Mouse (Mus musculus) telencephalon, adult 2 months (tissue): ENCODE data around the gene Atpaf2.
"Not testable (repeated sequence)": the region's sequence is repeated elsewhere in the genome, so short reads cannot be mapped to it uniquely, and the experiment has no call there.

Experiments used
- DNase-seq: peaks from one replicate; pipeline ENCODE4 v3.0.0-alpha.2; 2011; ENCODE audit warnings: low read depth, low spot score

Atpaf2 gene

DNA sequence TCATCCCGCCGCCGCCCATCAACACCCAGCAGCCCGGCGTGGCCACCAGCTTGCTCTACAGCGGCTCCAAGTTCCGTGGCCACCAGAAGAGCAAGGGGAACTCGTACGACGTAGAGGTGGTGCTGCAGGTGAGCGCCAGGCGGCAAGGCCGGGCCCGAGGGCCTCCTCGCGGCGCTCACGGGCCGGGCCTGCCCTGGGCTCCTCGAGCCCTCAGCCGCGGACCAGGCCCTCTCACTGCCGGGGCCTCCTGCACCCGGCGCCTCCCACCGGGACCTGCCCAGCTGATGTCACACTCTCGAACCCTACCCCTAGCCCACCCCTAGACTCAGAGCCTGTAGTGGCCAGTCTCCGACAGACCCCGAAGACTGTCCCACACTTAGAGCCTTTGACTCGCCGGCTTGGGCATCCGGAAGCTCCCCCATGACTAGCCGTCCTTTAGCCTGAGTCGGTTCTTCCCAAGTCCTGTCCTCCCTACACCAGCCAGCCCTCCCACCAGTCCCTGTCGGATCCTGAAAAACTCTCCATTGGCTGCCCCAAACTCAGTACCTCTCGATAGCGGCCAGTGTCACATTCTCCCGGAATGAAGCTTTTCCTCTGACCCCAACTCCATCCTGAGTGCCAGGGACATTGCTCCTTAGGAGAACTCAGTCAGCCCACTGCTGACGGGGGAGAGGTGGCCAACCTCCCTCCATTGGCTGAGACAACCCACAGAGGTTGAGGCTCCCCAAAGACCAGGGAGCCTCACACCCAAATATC lies at the start of gene Atpaf2:
TSS of gene Atpaf2 (minus strand) at position 741 of the 756 bp plus-strand sequence.
- DNase-seq = no peak

GRCm38 (mm10) chr11:60465943-60466380 lies 47.7 kb upstream of the Atpaf2 start:
- DNase-seq = no peak

- no peak for DNase-seq
These were observed 39.7 kb upstream of the Atpaf2 start for GRCm38 (mm10) chr11:60457973-60458372.

- no peak for DNase-seq
These were observed 36.5 kb upstream of the Atpaf2 start for GRCm38 (mm10) chr11:60454745-60455087.

GRCm38 (mm10) chr11:60454080-60454744 lies 36.0 kb upstream of the Atpaf2 start, which contains the start of gene Drg2:
TSS of gene Drg2 (plus strand) at chr11:60454591.
- DNase-seq = peak; percentile 90

DNA sequence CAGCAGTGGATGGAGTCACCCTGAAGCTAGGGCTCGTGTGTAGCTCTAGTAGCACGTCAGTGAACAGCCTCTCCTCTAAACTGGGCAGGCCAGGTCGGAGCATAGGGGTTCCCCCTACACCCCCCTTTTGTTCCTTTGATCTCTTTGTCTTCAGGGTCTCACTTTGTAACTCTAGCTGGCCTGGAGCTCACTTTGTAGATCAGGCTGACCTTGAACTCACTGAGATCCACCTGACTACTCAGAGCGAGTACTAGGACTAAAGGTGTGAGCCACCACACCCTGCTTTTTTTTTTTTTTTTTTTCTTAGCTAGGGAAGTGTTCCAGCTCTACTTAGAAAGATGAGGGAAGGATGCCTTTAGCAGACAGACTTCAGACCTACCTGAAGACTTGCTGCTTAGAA lies 25.8 kb upstream of the Atpaf2 start:
- no peak for DNase-seq

DNA sequence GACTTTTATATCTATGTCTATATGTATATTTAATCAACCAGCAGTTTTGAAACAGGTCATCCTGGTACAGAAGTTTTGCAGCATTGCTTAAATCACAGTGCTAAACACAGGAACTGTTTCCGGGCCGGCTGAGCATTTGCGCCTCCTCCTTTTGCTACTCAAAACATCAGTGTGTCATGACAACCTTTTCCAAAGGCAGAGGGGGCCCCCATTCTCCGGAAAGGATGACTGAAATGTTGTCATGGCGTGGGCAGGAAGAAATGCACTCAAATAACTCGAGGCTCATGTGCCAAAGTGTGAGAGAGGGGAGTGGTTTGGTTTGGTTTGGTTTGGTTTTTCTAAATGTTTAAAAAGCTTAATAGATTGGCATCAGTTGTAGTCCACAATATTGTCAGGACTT lies 24.6 kb upstream of the Atpaf2 start:
- no peak for DNase-seq

DNA sequence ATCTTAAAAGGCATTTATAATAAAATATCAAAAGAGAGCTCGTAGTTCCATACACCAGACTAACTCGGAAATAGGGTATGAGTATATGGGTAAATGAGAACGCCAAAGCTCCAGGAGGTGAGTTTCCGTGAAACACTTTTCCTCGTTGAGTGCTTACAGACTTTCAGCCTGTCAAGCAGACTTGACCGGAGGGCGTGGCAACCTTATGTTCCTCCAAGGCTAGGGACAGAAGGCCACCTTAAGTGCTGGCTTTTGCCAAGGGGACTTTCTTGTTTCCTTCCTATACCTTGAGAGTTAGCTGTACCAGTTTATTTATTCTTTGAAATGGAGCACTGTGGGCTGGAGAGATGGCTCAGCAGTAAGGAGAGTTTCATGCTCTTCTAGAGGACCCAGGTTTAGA lies 21.9 kb upstream of the Atpaf2 start:
- no peak for DNase-seq

- not testable (repeated sequence) for DNase-seq
These were observed 21.4 kb upstream of the Atpaf2 start for GRCm38 (mm10) chr11:60439621-60440020.

DNA sequence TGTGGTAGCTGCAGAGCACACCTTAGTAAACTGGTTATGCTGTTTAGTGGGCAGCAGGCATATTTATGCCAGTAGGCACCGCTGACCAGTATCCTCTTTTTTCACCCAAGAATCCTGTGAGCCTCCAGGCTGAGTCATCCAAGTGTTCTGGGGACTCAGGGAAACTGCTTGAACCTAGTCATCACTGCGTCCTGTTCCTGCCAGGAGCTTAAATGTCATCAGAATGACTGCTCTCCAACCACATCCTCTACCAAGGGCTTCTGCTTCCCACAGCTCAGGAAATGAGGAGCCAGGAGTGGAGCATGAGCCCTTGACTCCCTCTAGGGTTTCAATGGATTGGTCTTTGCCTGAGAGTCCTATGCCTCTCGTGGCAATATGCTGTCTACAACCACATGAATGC lies 18.4 kb upstream of the Atpaf2 start:
- DNase-seq = no peak

DNA sequence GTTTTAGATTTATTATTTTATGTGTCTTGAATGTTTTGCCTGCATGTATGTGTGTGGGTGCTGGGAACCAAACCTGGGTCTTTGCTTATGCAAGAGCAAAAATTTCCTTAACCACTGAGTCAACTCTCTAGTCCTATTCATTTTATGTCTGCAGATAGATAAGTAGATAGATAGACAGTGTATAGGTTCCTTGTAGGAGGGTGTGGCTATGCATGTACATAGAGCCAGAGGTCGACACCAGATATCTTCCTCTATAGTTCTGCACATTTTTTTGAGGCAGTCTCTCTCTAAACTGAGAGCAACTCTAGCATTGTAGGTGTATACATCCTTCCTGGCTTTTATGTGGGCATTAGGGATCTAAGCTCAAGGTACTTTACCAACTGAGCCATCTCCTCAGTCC lies 16.9 kb upstream of the Atpaf2 start:
- DNase-seq = no peak

GRCm38 (mm10) chr11:60433501-60433900 lies 15.2 kb upstream of the Atpaf2 start:
- no peak for DNase-seq

DNA sequence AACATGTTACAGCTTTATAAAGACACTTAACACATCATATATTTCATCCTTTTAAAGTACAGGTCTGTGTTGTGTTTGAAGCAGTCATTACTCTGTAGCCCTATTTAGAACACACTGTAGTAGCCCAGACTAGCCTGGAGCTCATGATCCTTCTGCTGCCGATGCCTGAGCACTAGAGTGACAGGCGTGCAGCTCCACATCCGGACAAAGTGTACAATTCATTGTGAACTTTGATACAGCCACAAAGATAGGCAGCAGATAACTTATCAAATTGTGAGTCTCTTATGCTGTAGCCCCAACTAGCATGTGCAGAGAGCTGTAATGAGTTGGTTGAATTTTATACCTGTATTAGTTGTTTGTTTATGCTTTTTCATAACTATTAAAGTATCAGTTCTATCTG lies 9.4 kb upstream of the Atpaf2 start:
- DNase-seq = no peak

DNA sequence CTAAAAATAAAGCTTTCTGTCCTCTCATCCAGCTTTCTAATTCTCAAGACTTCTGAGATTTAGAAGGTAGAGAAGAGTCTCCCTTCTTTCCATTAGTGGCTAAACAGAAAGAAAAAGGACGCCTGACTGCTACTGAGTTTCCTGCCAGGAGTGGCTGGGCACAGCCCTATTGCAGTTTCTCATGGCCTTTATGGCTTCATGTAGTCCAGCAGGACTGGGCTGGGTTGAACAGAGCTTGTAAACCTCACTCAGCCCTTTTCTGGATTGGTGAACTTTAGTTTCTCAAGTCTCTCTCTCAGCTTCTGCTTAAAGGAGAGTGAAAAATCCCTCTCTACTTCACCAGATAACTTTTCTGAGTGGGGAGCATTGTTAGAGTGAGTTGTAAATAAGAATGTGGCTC lies 8.2 kb upstream of the Atpaf2 start:
- no peak for DNase-seq

DNA sequence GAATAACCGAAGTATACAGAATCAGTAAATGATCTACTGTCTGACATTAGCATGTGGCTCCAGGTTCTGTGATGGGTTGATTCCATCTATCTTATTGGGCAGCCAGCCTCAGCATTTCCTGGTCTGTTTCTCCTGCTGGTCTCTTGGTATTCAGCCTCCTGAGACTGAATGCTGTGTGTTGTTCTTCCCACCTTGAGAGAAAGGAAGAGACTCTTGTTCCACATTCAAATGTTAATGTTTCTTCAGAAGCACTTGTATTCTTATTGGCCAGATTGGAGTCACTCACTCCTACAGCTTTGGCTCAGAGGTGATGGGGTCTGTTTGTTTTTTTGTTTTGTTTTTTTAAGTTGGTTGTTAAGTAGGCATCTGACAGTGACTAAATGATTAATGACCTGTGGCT lies 4.7 kb upstream of the Atpaf2 start:
- no peak for DNase-seq

DNA sequence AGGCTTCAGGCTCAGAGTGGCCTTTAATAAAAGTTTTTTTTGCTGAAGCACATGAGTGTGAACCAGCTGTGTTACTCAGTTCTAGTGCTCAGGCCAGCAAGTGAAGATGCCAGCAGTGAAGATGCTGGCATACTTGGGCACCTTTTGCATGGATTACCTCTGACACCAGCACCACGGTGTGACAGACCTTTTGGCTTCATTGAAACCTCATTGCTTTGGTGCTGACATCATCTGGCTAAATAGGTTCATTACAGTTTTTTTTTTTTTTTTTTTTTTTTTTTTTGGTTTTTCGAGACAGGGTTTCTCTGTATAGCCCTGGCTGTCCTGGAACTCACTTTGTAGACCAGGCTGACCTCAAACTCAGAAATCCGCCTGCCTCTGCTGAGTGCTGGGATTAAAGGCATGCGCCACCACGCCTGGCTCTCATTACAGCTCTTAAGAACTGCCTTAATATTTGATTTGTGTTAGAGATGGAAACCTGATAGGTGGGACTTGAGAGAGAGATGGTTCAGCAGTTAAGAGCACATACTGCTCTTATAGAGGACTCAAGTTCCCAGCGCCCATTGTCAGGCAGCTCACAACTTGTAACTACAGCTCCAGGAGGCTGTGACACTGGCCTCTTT lies 3.9 kb upstream of the Atpaf2 start:
- no peak for DNase-seq

GRCm38 (mm10) chr11:60418473-60418803 lies 181 bp upstream of the Atpaf2 start:
- no peak for DNase-seq

DNA sequence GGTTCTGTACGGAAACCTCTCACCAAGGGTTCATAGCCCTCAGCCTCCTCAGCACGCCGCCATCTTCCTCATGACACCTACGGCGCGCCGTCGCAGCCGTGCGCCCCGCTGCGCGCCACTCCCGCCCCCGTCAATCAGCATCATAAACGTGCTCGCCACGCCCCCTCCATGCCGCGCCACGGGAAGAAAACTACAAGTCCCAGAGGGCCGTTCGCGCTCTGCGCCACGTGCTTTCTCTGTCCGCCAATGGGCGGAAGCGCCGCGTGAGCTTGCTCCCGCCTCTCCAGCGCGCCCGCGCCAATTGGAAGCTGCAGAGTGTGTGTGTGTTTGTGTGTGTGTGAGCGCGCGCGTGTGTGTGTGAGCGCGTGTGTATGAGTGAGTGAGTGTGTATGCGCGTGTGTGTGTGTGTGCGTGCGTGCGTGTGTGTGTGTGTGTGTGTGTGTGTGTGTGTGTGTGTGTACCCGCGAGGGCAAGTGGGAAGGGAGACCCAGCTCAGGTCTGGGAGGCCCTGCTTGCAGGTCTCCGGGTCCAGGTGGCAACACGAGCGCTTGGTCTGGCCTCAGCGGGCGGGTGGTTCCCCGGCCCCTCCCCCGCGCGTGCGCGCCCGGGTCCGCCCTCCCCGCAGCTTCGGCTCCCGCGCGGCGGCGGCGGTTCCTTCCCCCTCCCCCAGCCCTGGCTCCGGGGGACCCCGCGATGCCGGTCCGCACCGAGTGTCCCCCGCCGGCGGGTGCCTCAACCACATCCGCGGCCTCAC lies 1.1 kb downstream of the Atpaf2 start, which contains the start of gene Gid4:
TSS of gene Gid4 (plus strand) at position 183 of the 754 bp plus-strand sequence.
- DNase-seq = peak; percentile 98

- peak; percentile 23 for DNase-seq
These were observed 1.7 kb downstream of the Atpaf2 start for GRCm38 (mm10) chr11:60416590-60416962.

- DNase-seq = no peak
These were observed 5.3 kb downstream of the Atpaf2 start for GRCm38 (mm10) chr11:60412921-60413320.

GRCm38 (mm10) chr11:60412173-60412572 lies 6.1 kb downstream of the Atpaf2 start:
- DNase-seq = peak; percentile 70

- no peak for DNase-seq
These were observed 11.7 kb downstream of the Atpaf2 start for GRCm38 (mm10) chr11:60406606-60407005.
